Mouse (Mus musculus) left cerebral cortex, adult 9 months (tissue): Measurements from ENCODE around the gene Ankrd52.

Source experiments
- DNase-seq, 2 experiments: peaks; one replicate each; pipeline ENCODE4 v3.0.0; 2022; ENCODE audit warnings: low spot score in 2 of 2

The Ankrd52 gene

GRCm38 (mm10) chr10:128369599-128369998 is 7.3 kb upstream of the Ankrd52 start:
- no peak for DNase-seq

GRCm38 (mm10) chr10:128370021-128370420 is 6.9 kb upstream of the Ankrd52 start:
- DNase-seq = no peak

- DNase-seq = no peak
Observed at GRCm38 (mm10) chr10:128370601-128371000, 6.3 kb upstream of the Ankrd52 start.

- no peak for DNase-seq
Observed at GRCm38 (mm10) chr10:128372142-128372541, 4.8 kb upstream of the Ankrd52 start.

GRCm38 (mm10) chr10:128372989-128373748 is 3.7 kb upstream of the Ankrd52 start:
- no peak for DNase-seq

GRCm38 (mm10) chr10:128374393-128374792 is 2.5 kb upstream of the Ankrd52 start:
- no peak for DNase-seq

- DNase-seq = no peak
Observed at GRCm38 (mm10) chr10:128376099-128376454, 838 bp upstream of the Ankrd52 start.

- no peak for DNase-seq
Observed at GRCm38 (mm10) chr10:128377222-128377939, 466 bp downstream of the Ankrd52 start.

- no peak for DNase-seq
Observed at GRCm38 (mm10) chr10:128377940-128378448, 1.1 kb downstream of the Ankrd52 start.

GRCm38 (mm10) chr10:128378462-128378861 is 1.5 kb downstream of the Ankrd52 start:
- no peak for DNase-seq

- DNase-seq = no peak
Observed at GRCm38 (mm10) chr10:128379260-128379659, 2.3 kb downstream of the Ankrd52 start.

- DNase-seq = no peak
Observed at GRCm38 (mm10) chr10:128380565-128380964, 3.6 kb downstream of the Ankrd52 start.

- DNase-seq = no peak
Observed at GRCm38 (mm10) chr10:128382482-128382881, 5.6 kb downstream of the Ankrd52 start.

GRCm38 (mm10) chr10:128385902-128386301 is 9.0 kb downstream of the Ankrd52 start:
- no peak for DNase-seq

GRCm38 (mm10) chr10:128388941-128389340 is 12.0 kb downstream of the Ankrd52 start:
- DNase-seq = no peak

GRCm38 (mm10) chr10:128389570-128389969 is 12.7 kb downstream of the Ankrd52 start:
- no peak for DNase-seq

- no peak for DNase-seq
Observed at GRCm38 (mm10) chr10:128390366-128390765, 13.5 kb downstream of the Ankrd52 start.

GRCm38 (mm10) chr10:128391850-128392249 is 14.9 kb downstream of the Ankrd52 start:
- no peak for DNase-seq

- DNase-seq = no peak
Observed at GRCm38 (mm10) chr10:128396017-128396673, 19.2 kb downstream of the Ankrd52 start.

- DNase-seq = no peak
Observed at GRCm38 (mm10) chr10:128396716-128397264, 19.9 kb downstream of the Ankrd52 start.

GRCm38 (mm10) chr10:128397466-128397865 is 20.6 kb downstream of the Ankrd52 start:
- DNase-seq = no peak

- DNase-seq = no peak
Observed at GRCm38 (mm10) chr10:128400338-128400737, 23.4 kb downstream of the Ankrd52 start.
